9 mouse cellular contexts compared by ENCODE assay signal in genomic region chr11:101175636-101176116, GRCm38 (mm10). TPM values are rescaled to one million over a fixed set of nuclear protein-coding genes. Genes with fewer than 3 reads are reported as not detected.
DNase-seq lines count a peak whose midpoint lies in the region; ATAC-seq and TF ChIP-seq lines count a peak whose summit lies in the region.
"Had no signal": no experiment of that assay in that cellular context is flagged by ENCODE, and none has a peak within 500 bp of the region (broad histone marks: within the 10 kb centered on the region; RNA-seq: fewer than 3 reads in every experiment).

No protein-coding gene starts in this region.

- no peak for ATAC-seq in heart, embryonic 16.5 days (replicated peaks; ENCODE audit: extremely low read depth, insufficient read depth, low FRiP score)
- ATAC-seq in megakaryocyte-erythroid progenitor cell, adult 5-6 weeks (replicated peaks; ENCODE audit: low FRiP score, low TSS enrichment, poor library complexity, severe bottlenecking) = no peak

- intact Hi-C loops in left cerebral cortex, adult 2 months (cut with DNase I) = loop anchor here (2.0 to 10.0 kb wide), 2 partner anchors 93 to 171 kb away; partner anchors contain the start of genes Atp6v0a1 and Coasy

- H3K27ac ChIP-seq in left cerebral cortex, adult 2 months = peak overlapping the region; percentile 96
- H3K27ac ChIP-seq in heart, embryonic 16.5 days (ENCODE audit: low read length) = no peak overlapping the region
- H3K27ac ChIP-seq: liver, embryonic 14.5 days had no signal

- no peak overlapping the region; the same call in 1 of the 2 replicates for H3K9ac ChIP-seq in heart, embryonic 16.5 days (ENCODE audit: low read length)
- H3K9ac ChIP-seq: liver, embryonic 14.5 days had no signal

- H3K36me3 ChIP-seq in heart, embryonic 16.5 days (ENCODE audit: control insufficient read depth, insufficient read depth) = no peaks in the 10 kb centered on the region

- peak overlapping the region; percentile 83 for H3K4me2 ChIP-seq in heart, embryonic 16.5 days (ENCODE audit: low read depth, low read length)

- H3K4me1 ChIP-seq in heart, embryonic 16.5 days (ENCODE audit: control insufficient read depth, insufficient read depth, low read length) = peaks cover 42% of the 10 kb centered on the region

- TF ChIP-seq CTCF in left cerebral cortex, adult 2 months (IDR thresholded peaks at IDR 0.05) = no peak

- 15% methylated on average over 11 of the region's 11 CpGs for WGBS in heart, embryonic 16.5 days

- DNase-seq in left cerebral cortex, adult 2 months (ENCODE audit: extremely low spot score in 1 of 2, low spot score in 2 of 2) = peak; percentile 60 to 63
- no peak for DNase-seq in left cerebral cortex, adult 11 months (ENCODE audit: low spot score)
- DNase-seq in cerebellum, adult 9-11 months = peak; percentile 89
- peak; percentile 44 for DNase-seq in lung, postnatal 10 days
- DNase-seq in spleen, postnatal 14 days (ENCODE audit: low spot score in 2 of 2) = no peak
- no peak for DNase-seq in kidney, postnatal 36 days

- no peaks in the 10 kb centered on the region for H3K9me3 ChIP-seq in heart, embryonic 16.5 days (replicated peaks; ENCODE audit: control insufficient read depth, low read length)

- H3K27me3 ChIP-seq in heart, embryonic 16.5 days (ENCODE audit: control insufficient read depth, insufficient read depth, low read length) = peaks cover 12% of the 10 kb centered on the region

- peak overlapping the region; percentile 75 for H3K4me3 ChIP-seq in left cerebral cortex, adult 2 months
- H3K4me3 ChIP-seq in heart, embryonic 16.5 days (ENCODE audit: low read length) = peak overlapping the region; percentile 41

RNA-seq across cellular contexts. Expression of gene Ccr10, which starts 0.4 kb away (rescaled TPM):
- total RNA-seq in left cerebral cortex, adult 2 months (2021) = under 1 TPM in 1 of 2 experiments, not detected in 1; 0.38 TPM
- 0.16 and 0.60 TPM in 2 replicates for polyA plus RNA-seq in heart, embryonic 16.5 days (2015; fragmentation: Nextera tagmentation; extraction: Ambion mirVana)
- not detected in 2 replicates for total RNA-seq in megakaryocyte-erythroid progenitor cell, adult 5-6 weeks (2014; fragmentation: Nextera tagmentation)
- total RNA-seq in megakaryocyte-erythroid progenitor cell, adult 5-6 weeks (2017) = not detected in 2 replicates
- polyA plus RNA-seq: liver, embryonic 14.5 days had no signal

RNA-seq across cellular contexts. Expression of gene Plekhh3, which starts 4.5 kb away (rescaled TPM):
- 10 to 100 TPM; 13.0 to 13.2 TPM for total RNA-seq in left cerebral cortex, adult 2 months (2021)
- 8.7 and 11.5 TPM in 2 replicates for polyA plus RNA-seq in heart, embryonic 16.5 days (2015; fragmentation: Nextera tagmentation; extraction: Ambion mirVana)
- not detected in 2 replicates for total RNA-seq in megakaryocyte-erythroid progenitor cell, adult 5-6 weeks (2014; fragmentation: Nextera tagmentation)
- not detected in 2 replicates for total RNA-seq in megakaryocyte-erythroid progenitor cell, adult 5-6 weeks (2017)

RNA-seq across cellular contexts. Expression of gene Cntnap1, which starts 5.4 kb away (rescaled TPM):
- 100 to 1,000 TPM; 171 to 182 TPM for total RNA-seq in left cerebral cortex, adult 2 months (2021)
- polyA plus RNA-seq in heart, embryonic 16.5 days (2015; fragmentation: Nextera tagmentation; extraction: Ambion mirVana) = 0.89 and 1.0 TPM in 2 replicates
- total RNA-seq in megakaryocyte-erythroid progenitor cell, adult 5-6 weeks (2014; fragmentation: Nextera tagmentation) = not detected in 2 replicates
- 0.15 TPM in 1 of 2 replicates, not detected in the other for total RNA-seq in megakaryocyte-erythroid progenitor cell, adult 5-6 weeks (2017)

RNA-seq across cellular contexts. Expression of gene Tubg2, which starts 20.0 kb away (rescaled TPM):
- 10 to 100 TPM; 51.4 to 52.9 TPM for total RNA-seq in left cerebral cortex, adult 2 months (2021)
- polyA plus RNA-seq in heart, embryonic 16.5 days (2015; fragmentation: Nextera tagmentation; extraction: Ambion mirVana) = 3.0 and 3.3 TPM in 2 replicates
- total RNA-seq in megakaryocyte-erythroid progenitor cell, adult 5-6 weeks (2014; fragmentation: Nextera tagmentation) = not detected in 2 replicates
- not detected in 2 replicates for total RNA-seq in megakaryocyte-erythroid progenitor cell, adult 5-6 weeks (2017)

RNA-seq across cellular contexts. Expression of gene Ezh1, which starts 50.6 kb away (rescaled TPM):
- 10 to 100 TPM; 56.9 to 62.1 TPM for total RNA-seq in left cerebral cortex, adult 2 months (2021)
- 14.7 and 17.1 TPM in 2 replicates for polyA plus RNA-seq in heart, embryonic 16.5 days (2015; fragmentation: Nextera tagmentation; extraction: Ambion mirVana)
- 18.2 and 20.6 TPM in 2 replicates for total RNA-seq in megakaryocyte-erythroid progenitor cell, adult 5-6 weeks (2014; fragmentation: Nextera tagmentation)
- 13.8 and 20.3 TPM in 2 replicates for total RNA-seq in megakaryocyte-erythroid progenitor cell, adult 5-6 weeks (2017)

Comparison
In these comparisons a context has a peak if more than half of its experiments do, and no peak if none do; other contexts are left out.
1. DNase-seq: peak in left cerebral cortex, adult 2 months (2 of 2), cerebellum, adult 9-11 months (single experiment) and lung, postnatal 10 days (single experiment); none in left cerebral cortex, adult 11 months (single experiment), spleen, postnatal 14 days (0 of 2) and kidney, postnatal 36 days (0 of 2).
2. RNA of gene Plekhh3, which starts 4.5 kb away (total RNA-seq): 13.0 to 13.2 TPM in left cerebral cortex, adult 2 months; not detected in megakaryocyte-erythroid progenitor cell, adult 5-6 weeks; every median in the first group is over 10 times any median in the second.
3. RNA of gene Cntnap1, which starts 5.4 kb away (total RNA-seq): 171 to 182 TPM in left cerebral cortex, adult 2 months; 0.15 TPM in megakaryocyte-erythroid progenitor cell, adult 5-6 weeks; every median in the first group is over 100 times any median in the second.